Mouse (Mus musculus) midbrain, postnatal 0 days (tissue): ENCODE results near the gene Nol12. TPM values are rescaled to one million over a fixed set of nuclear protein-coding genes. Genes with fewer than 3 reads are reported as not detected.
A peak's percentile ranks its signal among the peaks of the same experiment; 100 is the strongest.

Experiments used
- ATAC-seq: fragments of 200-750 bp; cut with Nextera tagmentation; 2 replicates; pipeline ENCODE4 v1.8.0; 2017; ENCODE audit warnings: moderate number of reproducible peaks, mild to moderate bottlenecking, moderate TSS enrichment, moderate library complexity; ENCODE audit not compliant: low FRiP score
- DNase-seq: peaks from one replicate; pipeline ENCODE4 v3.0.0-alpha.2; 2015; ENCODE audit warnings: low spot score
- H3K27ac ChIP-seq: fragments of 300-500 bp; sonication (generic); 2 replicates; pipeline ENCODE4 v1.5.1; 2014; ENCODE audit warnings: low read depth, mild to moderate bottlenecking, low read length, mixed read lengths
- H3K27me3 ChIP-seq: fragments of 300-500 bp; sonication (generic); 2 replicates; pipeline ENCODE4 v1.6.1; 2014; ENCODE audit warnings: low read length, control low read depth, mixed read lengths; ENCODE audit not compliant: insufficient read depth
- H3K36me3 ChIP-seq: fragments of 300-500 bp; sonication (generic); 2 replicates; pipeline ENCODE4 v1.6.1; 2014; ENCODE audit warnings: low read length, control low read depth, mixed read lengths; ENCODE audit not compliant: insufficient read depth
- H3K4me1 ChIP-seq: fragments of 300-500 bp; sonication (generic); 2 replicates; pipeline ENCODE4 v1.6.1; 2014; ENCODE audit warnings: mild to moderate bottlenecking, control low read depth, antibody characterized with exemption, low read length, mixed read lengths; ENCODE audit not compliant: insufficient read depth
- H3K4me2 ChIP-seq: fragments of 300-500 bp; sonication (generic); 2 replicates; pipeline ENCODE4 v1.6.1; 2014; ENCODE audit warnings: low read depth, mild to moderate bottlenecking, low read length, mixed read lengths; ENCODE audit not compliant: poor library complexity, severe bottlenecking
- H3K4me3 ChIP-seq: fragments of 300-500 bp; sonication (generic); 2 replicates; pipeline ENCODE4 v1.5.1; 2014; ENCODE audit warnings: low read depth, mild to moderate bottlenecking, low read length, moderate library complexity
- H3K9ac ChIP-seq: fragments of 300-500 bp; sonication (generic); replicated peaks from 2 replicates; pipeline ENCODE4 v1.6.1; 2014; ENCODE audit warnings: mild to moderate bottlenecking, low read length, moderate library complexity, mixed read lengths; ENCODE audit not compliant: poor library complexity, severe bottlenecking
- H3K9me3 ChIP-seq: fragments of 300-500 bp; sonication (generic); 2 replicates; pipeline ENCODE4 v1.6.1; 2016; ENCODE audit warnings: low read length, control low read depth
- CTCF ChIP-seq: IDR thresholded peaks from 2 replicates; pipeline ENCODE4 v1.5.1; 2016; ENCODE audit warnings: antibody characterized with exemption, mild to moderate bottlenecking
- WGBS: fragments of 180-500 bp; shearing (Covaris S2); extraction: QIAGEN DNeasy Blood & Tissue Kit; methylation state at CpG from one replicate; pipeline ENCODE4 v1.1.7; 2014; 5-methylcytosine and 5-hydroxymethylcytosine counted together
- polyA plus RNA-seq: library from polyadenylated mRNA; unstranded; fragments of >200 nt; fragmentation: Nextera tagmentation; extraction: Ambion mirVana; gene quantifications from 2 replicates; pipeline ENCODE4 v1.2.1, GENCODE M21; 2015
- total RNA-seq: library from RNA; depleted of rRNA; stranded (reverse); fragments of >200 nt; gene quantifications from 2 replicates; pipeline ENCODE4 v1.2.3, GENCODE M21; 2014

Nol12 gene
- total and polyA plus RNA-seq, 2 experiments from 2014 or later = 8.1 to 64.0 TPM

DNA sequence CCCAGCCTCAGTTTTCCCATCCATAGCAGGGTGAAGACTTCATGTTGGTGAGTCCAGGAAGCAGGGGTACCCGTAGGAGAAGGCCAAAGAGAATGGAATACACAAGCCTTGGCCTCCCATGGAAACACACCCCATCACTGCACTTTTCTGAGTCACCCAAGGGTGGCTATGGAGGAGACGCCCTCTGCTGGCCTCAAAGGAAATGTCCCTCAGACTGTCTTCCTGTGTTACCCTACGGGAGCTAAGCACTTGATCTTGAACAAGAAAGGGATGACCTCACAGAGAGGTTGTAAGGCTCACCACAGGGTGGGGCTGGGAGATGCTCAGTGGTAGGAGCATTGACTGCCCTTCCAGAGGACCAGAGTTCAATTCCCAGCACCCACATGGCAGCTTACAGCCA, 3.2 kb upstream of the Nol12 start:
- no peak for DNase-seq
- no peak overlapping the region for H3K27ac ChIP-seq
- H3K4me3 ChIP-seq = no peak overlapping the region
- peaks cover 8% of the 10 kb centered on the region for H3K27me3 ChIP-seq
- 26% methylated on average over 3 of the region's 3 CpGs for WGBS
- peak; percentile 56 for TF ChIP-seq CTCF
- no peaks in the 10 kb centered on the region for H3K36me3 ChIP-seq
- no peak overlapping the region for H3K4me2 ChIP-seq
- H3K4me1 ChIP-seq = peaks cover 8% of the 10 kb centered on the region; the same call in 1 of the 2 replicates
- no peak overlapping the region for H3K9ac ChIP-seq
- no peaks in the 10 kb centered on the region for H3K9me3 ChIP-seq
- ATAC-seq = no peak

DNA sequence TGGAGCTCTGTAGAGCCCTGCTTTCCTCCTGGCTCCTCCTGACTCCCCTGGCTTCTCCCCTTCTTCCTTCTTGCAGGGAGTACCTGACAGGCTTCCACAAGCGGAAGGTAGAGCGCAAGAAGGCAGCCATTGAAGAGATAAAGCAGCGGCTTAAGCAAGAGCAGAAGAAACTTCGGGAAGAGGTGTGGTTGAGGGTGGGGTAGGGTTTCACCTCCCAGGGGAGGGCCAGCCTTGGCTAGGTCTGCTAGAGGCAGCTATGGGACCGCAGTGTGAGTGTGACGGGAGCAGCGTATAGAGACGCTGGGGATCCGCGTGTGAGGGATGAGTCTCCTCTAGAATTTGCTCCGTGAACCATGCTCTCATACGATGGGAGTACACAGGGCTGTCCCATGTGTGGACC, 1.7 kb downstream of the Nol12 start:
- H3K4me3 ChIP-seq = no peak overlapping the region
- H3K9ac ChIP-seq = no peak overlapping the region; the same call in 1 of the 2 replicates
- H3K4me2 ChIP-seq = no peak overlapping the region
- DNase-seq (no peak), ATAC-seq (no peak)
- peaks cover 4% of the 10 kb centered on the region; the same call in 1 of the 2 replicates for H3K4me1 ChIP-seq
- no peak for TF ChIP-seq CTCF
- H3K36me3 ChIP-seq = peaks cover 31% of the 10 kb centered on the region
- H3K27ac ChIP-seq = no peak overlapping the region
- H3K27me3 ChIP-seq = no peaks in the 10 kb centered on the region
- WGBS = 95% methylated on average over 12 of the region's 12 CpGs
- no peaks in the 10 kb centered on the region for H3K9me3 ChIP-seq

DNA sequence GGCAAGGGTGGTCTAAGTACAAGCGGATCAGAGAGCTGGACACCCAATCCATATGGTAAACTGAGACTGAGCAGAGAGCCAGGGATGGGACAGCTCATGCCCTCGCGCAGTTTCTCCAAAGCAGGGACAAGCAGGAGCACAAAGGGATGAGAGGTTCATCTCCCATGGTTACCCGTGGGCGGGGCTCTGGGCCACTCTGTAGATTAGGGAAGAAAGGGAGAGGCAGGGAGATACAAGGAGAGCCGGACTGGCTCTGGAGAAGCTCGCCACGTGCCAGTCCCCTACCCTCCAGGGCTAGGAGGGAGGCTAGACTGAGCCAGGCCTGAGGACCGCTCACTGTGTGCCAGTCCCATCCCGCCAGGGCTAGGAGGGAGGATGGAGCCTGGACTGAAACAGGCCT, 2.6 kb downstream of the Nol12 start:
- Histone ChIP-seq H3K4me1 (peaks cover 4% of the 10 kb centered on the region; the same call in 1 of the 2 replicates), H3K27ac (no peak overlapping the region), H3K36me3 (peaks cover 31% of the 10 kb centered on the region), H3K9ac (no peak overlapping the region), H3K9me3 (no peaks in the 10 kb centered on the region), H3K27me3 (no peaks in the 10 kb centered on the region), H3K4me3 (no peak overlapping the region), H3K4me2 (no peak overlapping the region)
- WGBS = 80% methylated on average over 10 of the region's 10 CpGs
- no peak for TF ChIP-seq CTCF
- ATAC-seq (no peak), DNase-seq (no peak)

DNA sequence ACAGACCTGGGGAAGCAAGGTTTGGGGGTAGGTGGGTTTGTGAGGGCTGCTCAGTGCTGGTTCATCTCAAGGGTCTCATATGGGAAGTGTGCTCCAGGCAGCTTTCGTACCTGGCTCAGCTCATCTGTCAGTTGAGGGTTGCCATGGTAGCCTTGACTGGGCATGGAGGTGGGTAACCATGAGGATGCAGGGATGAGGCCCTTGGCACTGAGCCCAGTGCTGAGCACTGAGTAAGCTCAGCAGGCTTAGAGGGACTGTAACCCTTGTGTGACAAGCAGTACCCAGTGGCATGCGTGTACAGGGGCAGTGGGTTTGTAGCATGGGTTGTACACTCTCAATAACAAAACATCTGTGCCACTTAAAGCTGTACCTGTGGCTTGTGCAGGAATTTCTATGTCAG, 3.2 kb downstream of the Nol12 start:
- Histone ChIP-seq H3K36me3 (peaks cover 31% of the 10 kb centered on the region), H3K4me3 (no peak overlapping the region), H3K27me3 (no peaks in the 10 kb centered on the region), H3K9ac (no peak overlapping the region), H3K27ac (no peak overlapping the region), H3K9me3 (no peaks in the 10 kb centered on the region), H3K4me2 (no peak overlapping the region), H3K4me1 (peaks cover 4% of the 10 kb centered on the region; the same call in 1 of the 2 replicates)
- ATAC-seq (no peak), DNase-seq (peak; percentile 40)
- no peak for TF ChIP-seq CTCF
- WGBS = 73% methylated on average over 2 of the region's 2 CpGs

DNA sequence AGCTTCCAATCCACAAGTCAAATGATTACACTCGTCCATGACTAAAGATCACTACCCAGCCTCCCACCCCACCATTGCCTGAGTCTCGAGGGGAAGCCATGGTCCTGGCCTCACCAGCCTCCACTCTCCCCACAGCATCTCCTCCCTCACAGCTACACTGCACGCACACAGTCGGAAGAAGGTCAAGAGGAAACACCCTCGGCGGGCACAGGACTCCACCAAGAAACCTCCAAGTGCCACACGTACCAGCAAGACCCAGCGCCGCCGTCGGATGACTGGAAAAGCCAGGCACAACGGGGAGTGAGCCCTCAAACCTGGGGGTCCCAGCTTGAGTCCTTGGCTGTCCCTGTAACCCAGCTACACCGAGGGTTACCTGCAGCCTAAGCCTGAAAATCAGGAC, 5.6 kb downstream of the Nol12 start:
- H3K27me3 ChIP-seq = no peaks in the 10 kb centered on the region
- H3K36me3 ChIP-seq = peaks cover 31% of the 10 kb centered on the region
- TF ChIP-seq CTCF = no peak
- no peak overlapping the region for H3K4me2 ChIP-seq
- H3K27ac ChIP-seq = no peak overlapping the region
- H3K4me1 ChIP-seq = peaks cover 4% of the 10 kb centered on the region; the same call in 1 of the 2 replicates
- no peaks in the 10 kb centered on the region for H3K9me3 ChIP-seq
- WGBS = 94% methylated on average over 13 of the region's 13 CpGs
- DNase-seq (no peak), ATAC-seq (no peak)
- no peak overlapping the region for H3K9ac ChIP-seq
- H3K4me3 ChIP-seq = no peak overlapping the region

DNA sequence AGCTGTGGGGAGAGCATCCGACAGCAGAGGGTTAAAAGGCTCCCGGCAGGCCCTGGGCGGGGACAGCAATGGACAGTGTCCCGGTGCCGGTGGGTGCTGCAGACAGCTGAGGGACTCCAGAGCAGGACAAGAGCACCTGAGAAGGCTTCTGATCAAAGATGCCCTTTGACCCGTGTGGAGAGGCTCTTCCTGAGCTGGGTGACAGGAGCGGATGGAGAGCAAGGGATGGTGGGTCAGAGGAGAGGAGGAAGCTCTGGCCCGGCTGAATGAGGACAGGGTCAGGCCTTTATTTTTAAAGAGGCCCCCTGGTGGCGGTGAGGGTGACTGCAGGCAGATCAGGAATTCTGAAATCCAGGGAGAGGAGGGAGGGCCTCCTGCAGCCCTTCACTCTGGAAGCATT, 7.9 kb downstream of the Nol12 start:
- Histone ChIP-seq H3K36me3 (peaks cover 26% of the 10 kb centered on the region), H3K4me3 (no peak overlapping the region), H3K4me2 (peak overlapping the region; percentile 39; the same call in 1 of the 2 replicates), H3K27me3 (no peaks in the 10 kb centered on the region), H3K9me3 (no peaks in the 10 kb centered on the region), H3K4me1 (no peaks in the 10 kb centered on the region), H3K27ac (peak overlapping the region; percentile 18; the same call in 1 of the 2 replicates), H3K9ac (no peak overlapping the region)
- DNase-seq (peak; percentile 79), ATAC-seq (peak; percentile 63)
- 2% methylated on average over 9 of the region's 9 CpGs for WGBS
- TF ChIP-seq CTCF = peak; percentile 87
